Mouse (Mus musculus) heart, adult 9 months (tissue): ENCODE data around the gene Atg2b.
A peak's percentile ranks its signal among the peaks of the same experiment; 100 is the strongest.

Experiments used
- DNase-seq, 2 experiments: peaks; one replicate each; pipeline ENCODE4 v3.0.0; 2022; ENCODE audit warnings: low spot score in 2 of 2

Atg2b gene

GRCm38 (mm10) chr12:105597135-105597534, 87.9 kb downstream of the Atg2b start:
- no peak for DNase-seq

GRCm38 (mm10) chr12:105593471-105593870, 91.5 kb downstream of the Atg2b start:
- no peak for DNase-seq

DNA sequence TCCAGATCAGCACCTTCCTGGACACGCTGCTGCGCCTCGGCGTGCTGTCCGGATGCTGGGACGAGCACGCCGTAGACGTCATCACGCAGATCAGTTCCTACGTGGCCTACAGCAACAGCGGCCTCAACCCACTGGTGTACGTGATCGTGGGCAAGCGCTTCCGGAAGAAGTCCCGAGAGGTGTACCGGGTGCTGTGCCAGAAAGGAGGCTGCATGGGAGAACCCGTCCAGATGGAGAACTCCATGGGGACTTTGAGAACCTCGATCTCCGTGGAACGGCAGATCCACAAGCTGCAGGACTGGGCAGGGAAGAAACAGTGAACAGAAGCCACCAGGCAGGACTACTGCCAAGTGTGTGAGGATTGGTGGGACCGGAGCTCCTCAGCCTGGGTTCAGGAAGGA, 92.7 kb downstream of the Atg2b start:
- no peak for DNase-seq

GRCm38 (mm10) chr12:105590786-105591185, 94.2 kb downstream of the Atg2b start:
- DNase-seq = no peak

DNA sequence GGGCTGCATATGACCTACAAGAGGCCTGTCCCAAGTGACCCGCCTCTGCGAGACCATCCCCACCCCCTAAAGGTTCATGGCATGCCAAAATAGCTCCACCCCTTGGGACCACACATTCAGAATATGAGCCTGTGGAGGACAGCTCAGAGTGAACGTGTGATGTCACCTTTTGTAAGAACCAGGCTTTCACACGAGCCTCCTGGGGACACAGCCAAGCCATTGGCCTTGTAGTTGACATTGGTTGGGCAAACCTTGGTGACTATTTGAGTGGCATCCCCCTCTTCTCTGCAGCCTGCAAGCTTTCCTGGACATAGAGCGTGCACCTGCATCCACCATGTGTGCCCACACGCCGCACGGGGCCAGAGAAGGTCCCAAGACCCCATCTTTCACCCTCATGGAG, 97.5 kb downstream of the Atg2b start:
- no peak for DNase-seq

- peak; percentile 36 to 61 for DNase-seq
Observed at GRCm38 (mm10) chr12:105584851-105585250, 100.2 kb downstream of the Atg2b start.

DNA sequence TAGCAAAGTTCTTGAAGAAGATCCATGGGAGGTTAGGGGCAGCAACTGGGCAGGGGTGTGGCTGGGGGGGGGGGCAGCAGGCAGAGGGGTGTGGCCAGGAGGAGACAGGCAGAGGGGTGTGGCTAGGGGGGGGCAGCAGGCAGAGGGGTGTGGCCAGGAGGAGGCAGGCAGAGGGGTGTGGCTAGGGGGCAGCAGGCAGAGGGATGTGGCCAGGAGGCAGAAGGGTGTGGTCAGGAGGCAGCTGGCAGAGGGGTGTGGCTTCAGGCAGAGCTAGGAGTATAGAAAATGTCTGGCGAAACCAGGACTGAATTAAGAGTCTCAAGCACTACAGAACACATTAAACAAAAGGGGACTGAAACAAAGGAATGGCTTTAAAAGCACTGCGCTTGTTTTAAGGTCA, 101.5 kb downstream of the Atg2b start:
- no peak for DNase-seq

DNA sequence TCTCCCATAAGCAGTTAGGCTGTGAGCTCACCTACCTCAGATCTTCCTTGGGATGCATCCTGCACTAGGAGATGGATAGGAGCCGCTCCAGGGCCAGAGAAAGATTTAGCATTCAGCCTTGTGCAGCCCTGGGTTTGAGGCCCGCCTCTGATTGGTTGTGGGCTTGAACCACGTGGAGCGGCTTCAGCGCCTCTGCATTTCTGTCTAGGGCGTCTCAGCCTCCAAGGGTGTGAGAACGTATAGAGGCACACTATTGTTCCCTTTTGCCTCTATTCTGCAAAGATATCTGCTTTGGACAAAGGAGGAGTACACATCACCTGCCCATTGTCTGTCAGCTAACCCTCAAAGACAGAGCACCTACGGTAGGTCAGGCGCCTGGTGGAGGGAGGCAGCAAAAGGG, 102.5 kb downstream of the Atg2b start:
- DNase-seq = no peak

DNA sequence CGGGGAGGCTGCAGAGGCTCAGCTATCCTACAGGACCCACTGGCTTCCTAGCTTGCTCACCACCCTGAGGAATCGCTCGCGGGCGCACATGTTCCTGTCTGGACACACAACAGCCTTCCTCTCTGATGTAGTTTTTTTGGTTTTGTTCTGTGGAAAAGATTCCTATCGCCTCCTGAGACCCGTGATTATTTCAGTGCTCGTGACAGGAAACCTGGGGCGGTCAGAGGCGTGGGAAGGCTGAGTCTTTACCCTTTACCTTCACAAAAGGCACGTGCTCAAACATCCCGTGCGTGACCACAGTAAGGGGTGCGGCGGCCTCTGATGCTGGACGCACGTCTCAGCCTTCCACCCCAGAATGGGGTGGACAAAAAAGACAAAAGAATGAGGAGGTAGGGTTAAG, 104.5 kb downstream of the Atg2b start:
- peak in 1 of 2 experiments; percentile 39 for DNase-seq

GRCm38 (mm10) chr12:105574356-105574755, 110.7 kb downstream of the Atg2b start:
- no peak for DNase-seq

GRCm38 (mm10) chr12:105572622-105573021, 112.4 kb downstream of the Atg2b start:
- DNase-seq = no peak

- no peak for DNase-seq
Observed at GRCm38 (mm10) chr12:105571867-105572266, 113.1 kb downstream of the Atg2b start.
